Mouse (Mus musculus) limb, embryonic 12.5 days (tissue): Measurements from ENCODE around the gene N4bp1. TPM values are rescaled to one million over a fixed set of nuclear protein-coding genes. Genes with fewer than 3 reads are reported as not detected.
A peak's percentile ranks its signal among the peaks of the same experiment; 100 is the strongest.

Source experiments
- ATAC-seq: fragments of 200-750 bp; cut with Nextera tagmentation; 2 replicates; pipeline ENCODE4 v1.8.0; 2017; ENCODE audit warnings: low read depth, moderate TSS enrichment; ENCODE audit not compliant: insufficient number of reproducible peaks, insufficient read depth, low FRiP score, low TSS enrichment
- H3K27ac ChIP-seq: fragments of 300-500 bp; sonication (generic); 2 replicates; pipeline ENCODE4 v1.5.1; 2016; ENCODE audit warnings: mild to moderate bottlenecking, moderate library complexity
- H3K27me3 ChIP-seq: fragments of 300-500 bp; sonication (generic); 2 replicates; pipeline ENCODE4 v1.6.1; 2016; ENCODE audit warnings: mild to moderate bottlenecking, moderate library complexity
- H3K36me3 ChIP-seq: fragments of 300-500 bp; sonication (generic); 2 replicates; pipeline ENCODE4 v1.6.1; 2016; ENCODE audit warnings: mild to moderate bottlenecking, moderate library complexity
- H3K4me1 ChIP-seq: fragments of 300-500 bp; sonication (generic); replicated peaks from 2 replicates; pipeline ENCODE4 v1.6.1; 2016
- H3K4me2 ChIP-seq: fragments of 300-500 bp; sonication (generic); 2 replicates; pipeline ENCODE4 v1.6.1; 2016; ENCODE audit warnings: mild to moderate bottlenecking, moderate library complexity
- H3K4me3 ChIP-seq: fragments of 300-500 bp; sonication (generic); replicated peaks from 2 replicates; pipeline ENCODE4 v1.5.1; 2016; ENCODE audit warnings: mild to moderate bottlenecking
- H3K9ac ChIP-seq: fragments of 300-500 bp; sonication (generic); replicated peaks from 2 replicates; pipeline ENCODE4 v1.6.1; 2016; ENCODE audit warnings: mild to moderate bottlenecking, moderate library complexity
- H3K9me3 ChIP-seq: fragments of 300-500 bp; sonication (generic); 2 replicates; pipeline ENCODE4 v1.6.1; 2016; ENCODE audit warnings: mild to moderate bottlenecking, moderate library complexity
- WGBS: fragments of 180-500 bp; shearing (Covaris S2); methylation state at CpG from one replicate; pipeline ENCODE4 v1.1.7; 2016; 5-methylcytosine and 5-hydroxymethylcytosine counted together
- polyA plus RNA-seq: library from polyadenylated mRNA; unstranded; fragments of >200 nt; fragmentation: Nextera tagmentation; extraction: Ambion mirVana; gene quantifications from 2 replicates; pipeline ENCODE4 v1.2.1, GENCODE M21; 2016

N4bp1 gene
- polyA plus RNA-seq, 1 experiment from 2014 or later: 12.4 TPM

DNA sequence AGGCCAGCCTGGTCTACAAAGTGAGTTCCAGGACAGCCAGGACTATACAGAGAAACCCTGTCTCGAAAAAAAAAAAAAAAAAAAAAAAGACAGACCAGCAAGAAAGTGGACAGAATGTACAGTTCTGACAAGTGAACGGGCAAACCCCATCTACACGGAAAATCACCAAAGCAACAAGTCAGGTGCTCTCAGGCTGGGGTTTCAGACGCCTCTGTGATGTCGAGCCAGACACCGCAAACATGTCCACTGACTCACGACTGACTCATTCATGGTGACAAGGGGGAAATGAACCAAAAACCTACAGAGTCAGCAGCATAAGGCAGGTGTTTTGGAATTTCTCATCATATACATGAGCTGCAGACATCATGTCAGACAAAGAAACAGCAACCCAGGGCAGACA lies 28.8 kb downstream of the N4bp1 start:
- 86% methylated on average over 7 of the region's 7 CpGs for WGBS

DNA sequence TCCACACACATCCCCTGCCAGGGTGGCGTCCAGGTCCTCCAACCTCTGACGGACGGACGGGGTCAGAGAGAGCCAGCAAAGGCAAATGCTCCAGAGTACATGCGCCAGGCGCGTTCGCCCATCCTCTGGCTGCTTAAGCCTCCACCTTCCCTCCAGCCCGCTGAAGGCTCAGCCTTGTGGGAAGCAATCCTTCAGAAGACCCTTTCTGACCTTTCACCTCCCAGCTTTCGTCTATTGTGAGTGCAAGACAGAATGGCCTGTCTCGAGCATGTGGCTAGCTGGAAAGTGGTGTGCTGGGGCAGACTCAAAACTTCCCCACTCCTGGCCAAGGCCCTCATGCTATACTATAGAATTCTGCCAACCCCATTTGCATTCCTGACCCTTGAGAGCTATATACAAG lies 30.4 kb downstream of the N4bp1 start:
- Histone ChIP-seq H3K9ac (no peak overlapping the region), H3K4me1 (peaks cover 10% of the 10 kb centered on the region; the same call in 1 of the 2 replicates), H3K9me3 (no peaks in the 10 kb centered on the region), H3K27ac (no peak overlapping the region), H3K27me3 (no peaks in the 10 kb centered on the region), H3K36me3 (peaks cover 63% of the 10 kb centered on the region), H3K4me3 (no peak overlapping the region), H3K4me2 (no peak overlapping the region)
- no peak for ATAC-seq
- WGBS: 67% methylated on average over 11 of the region's 11 CpGs

More for the DNA sequence above, 28.8 kb downstream of the N4bp1 start:
- ATAC-seq: no peak
- Histone ChIP-seq H3K9ac (no peak overlapping the region), H3K4me2 (no peak overlapping the region), H3K27me3 (no peaks in the 10 kb centered on the region), H3K4me1 (peaks cover 10% of the 10 kb centered on the region; the same call in 1 of the 2 replicates), H3K36me3 (peaks cover 63% of the 10 kb centered on the region), H3K4me3 (no peak overlapping the region), H3K9me3 (no peaks in the 10 kb centered on the region), H3K27ac (no peak overlapping the region)

DNA sequence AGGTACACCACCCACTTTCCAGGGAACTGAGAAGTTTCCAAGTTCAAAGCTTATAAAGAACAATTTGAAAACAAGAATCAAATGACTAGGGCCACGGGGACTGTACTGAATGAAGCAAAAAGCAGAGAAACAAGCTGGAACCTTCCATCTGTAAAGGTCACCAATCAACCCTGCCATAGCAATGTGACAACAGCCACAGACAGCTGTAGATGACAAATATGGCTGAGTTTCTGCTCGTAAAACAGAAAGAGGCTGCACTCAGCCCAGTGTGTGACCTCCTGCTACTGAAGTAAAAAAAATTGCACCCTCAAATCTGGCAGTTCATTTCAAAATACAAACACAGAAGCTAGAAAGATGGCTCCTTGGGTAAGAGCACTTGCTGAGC lies 31.1 kb downstream of the N4bp1 start:
- no peak for ATAC-seq
- WGBS: 68% methylated on average over 2 of the region's 2 CpGs
- Histone ChIP-seq H3K4me3 (no peak overlapping the region), H3K4me2 (no peak overlapping the region), H3K27me3 (no peaks in the 10 kb centered on the region), H3K9ac (no peak overlapping the region), H3K9me3 (no peaks in the 10 kb centered on the region), H3K4me1 (peaks cover 11% of the 10 kb centered on the region), H3K27ac (no peak overlapping the region), H3K36me3 (peaks cover 64% of the 10 kb centered on the region)

DNA sequence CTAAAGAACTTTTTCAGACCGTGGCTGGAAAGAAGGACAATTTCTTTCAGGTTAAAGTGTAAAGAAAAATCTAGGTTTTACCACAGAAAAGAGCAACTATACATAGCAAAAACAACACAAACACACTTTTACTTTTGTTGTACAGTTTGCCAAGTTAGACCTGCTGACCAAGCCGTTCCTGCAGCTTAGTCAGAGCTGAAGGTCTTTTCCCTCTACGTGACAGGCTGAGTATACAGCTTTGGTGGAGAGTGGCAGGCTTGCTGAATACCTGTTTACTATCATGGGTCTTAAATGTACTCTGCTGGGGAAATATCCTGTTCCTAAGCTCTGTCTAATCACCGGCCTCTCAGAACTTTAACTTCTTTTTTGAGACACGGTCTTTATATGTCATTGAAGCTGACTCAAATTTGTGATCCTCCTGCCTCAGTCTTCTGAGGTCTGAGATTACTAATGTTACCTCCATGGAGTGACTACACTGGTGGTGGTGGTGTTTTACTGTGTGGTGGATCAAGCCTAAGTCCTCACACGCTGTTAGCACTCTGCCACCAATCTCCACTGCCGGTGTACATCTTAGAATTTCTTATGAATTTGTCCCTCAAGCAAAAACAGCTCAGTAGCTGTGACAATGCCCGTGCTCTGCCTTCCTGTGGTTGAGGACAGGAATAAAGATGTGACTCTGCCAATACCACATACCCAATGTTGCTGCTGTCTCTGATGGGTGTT lies 31.6 kb downstream of the N4bp1 start:
- H3K9ac ChIP-seq: no peak overlapping the region
- no peak overlapping the region for H3K4me2 ChIP-seq
- WGBS: 90% methylated on average over 8 of the region's 8 CpGs
- H3K27me3 ChIP-seq: no peaks in the 10 kb centered on the region
- peaks cover 64% of the 10 kb centered on the region for H3K36me3 ChIP-seq
- ATAC-seq: no peak
- H3K4me3 ChIP-seq: no peak overlapping the region
- H3K27ac ChIP-seq: no peak overlapping the region
- peaks cover 14% of the 10 kb centered on the region for H3K4me1 ChIP-seq
- H3K9me3 ChIP-seq: no peaks in the 10 kb centered on the region

DNA sequence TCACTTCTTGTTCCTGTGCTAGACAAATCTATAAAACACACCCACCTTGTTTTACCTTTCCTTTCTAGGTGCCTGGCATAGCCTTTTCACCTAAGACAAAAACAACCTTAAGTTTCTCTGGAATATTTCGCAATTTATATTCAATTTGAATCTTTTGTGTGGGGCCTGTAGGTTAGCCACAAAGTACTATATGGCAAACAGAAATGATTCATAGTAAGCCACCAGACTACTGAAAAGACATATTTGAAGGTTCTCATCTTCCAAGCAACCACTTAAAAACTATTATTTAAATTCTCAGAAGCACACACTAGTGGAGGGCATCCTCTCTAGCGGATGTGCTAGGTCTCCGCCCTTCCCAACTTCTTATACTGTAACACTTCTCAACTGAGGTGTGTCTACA lies 32.6 kb downstream of the N4bp1 start:
- Histone ChIP-seq H3K27ac (no peak overlapping the region), H3K9ac (no peak overlapping the region), H3K4me3 (no peak overlapping the region), H3K4me1 (peaks cover 17% of the 10 kb centered on the region), H3K4me2 (no peak overlapping the region), H3K9me3 (no peaks in the 10 kb centered on the region), H3K36me3 (peaks cover 65% of the 10 kb centered on the region), H3K27me3 (no peaks in the 10 kb centered on the region)
- WGBS: 93% methylated on average over 3 of the region's 3 CpGs
- ATAC-seq: no peak

DNA sequence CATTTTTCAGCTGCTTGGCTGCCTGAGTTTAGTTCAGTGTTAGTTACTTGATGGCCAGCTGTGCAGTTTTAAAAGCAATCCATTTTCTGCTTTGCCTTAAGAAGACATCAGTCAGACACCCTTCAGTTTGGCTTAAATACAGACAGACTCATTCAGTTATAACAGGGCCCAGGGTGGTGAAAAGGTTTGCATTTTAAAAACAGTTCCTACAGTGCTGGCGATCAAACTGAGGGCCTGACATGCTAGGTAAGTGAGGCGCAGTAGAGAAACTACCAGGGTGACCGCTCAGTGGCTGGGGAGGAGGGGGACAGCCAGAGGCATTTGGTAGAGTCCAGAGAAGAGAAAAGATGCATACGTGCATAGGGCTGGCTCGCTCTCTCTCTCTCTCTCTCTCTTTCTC lies 36.2 kb downstream of the N4bp1 start:
- 89% methylated on average over 5 of the region's 5 CpGs for WGBS
- peaks cover 85% of the 10 kb centered on the region for H3K36me3 ChIP-seq
- ATAC-seq: no peak
- 0 out of 2 replicates have a peak overlapping the region, but pooled peaks have one; percentile 23 for H3K27ac ChIP-seq
- H3K27me3 ChIP-seq: no peaks in the 10 kb centered on the region
- no peaks in the 10 kb centered on the region for H3K9me3 ChIP-seq
- H3K4me3 ChIP-seq: no peak overlapping the region
- no peak overlapping the region for H3K9ac ChIP-seq
- peaks cover 21% of the 10 kb centered on the region for H3K4me1 ChIP-seq
- H3K4me2 ChIP-seq: no peak overlapping the region

DNA sequence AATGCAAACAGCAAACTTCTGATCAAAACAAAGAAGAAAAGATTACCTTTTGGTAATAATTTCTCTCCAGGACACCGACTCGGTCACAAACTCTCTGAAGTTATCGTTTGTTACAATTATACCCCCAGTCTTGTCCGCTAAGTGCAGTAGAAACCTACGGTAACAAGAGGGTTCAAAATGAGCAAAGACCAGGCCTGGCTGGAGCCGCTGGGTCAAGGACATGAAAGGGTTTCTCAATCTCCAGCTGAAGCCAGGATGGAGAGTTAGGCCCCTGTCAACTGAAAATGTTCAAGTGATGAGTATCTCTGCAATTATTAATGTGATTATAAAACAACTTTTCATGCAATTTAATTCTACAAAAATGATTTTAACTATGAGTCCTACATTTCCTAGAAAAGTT lies 36.7 kb downstream of the N4bp1 start:
- peaks cover 87% of the 10 kb centered on the region for H3K36me3 ChIP-seq
- H3K4me1 ChIP-seq: peaks cover 21% of the 10 kb centered on the region
- no peak overlapping the region for H3K9ac ChIP-seq
- no peak overlapping the region for H3K27ac ChIP-seq
- no peaks in the 10 kb centered on the region for H3K9me3 ChIP-seq
- no peak overlapping the region for H3K4me3 ChIP-seq
- 83% methylated on average over 6 of the region's 6 CpGs for WGBS
- no peaks in the 10 kb centered on the region for H3K27me3 ChIP-seq
- no peak for ATAC-seq
- H3K4me2 ChIP-seq: no peak overlapping the region

DNA sequence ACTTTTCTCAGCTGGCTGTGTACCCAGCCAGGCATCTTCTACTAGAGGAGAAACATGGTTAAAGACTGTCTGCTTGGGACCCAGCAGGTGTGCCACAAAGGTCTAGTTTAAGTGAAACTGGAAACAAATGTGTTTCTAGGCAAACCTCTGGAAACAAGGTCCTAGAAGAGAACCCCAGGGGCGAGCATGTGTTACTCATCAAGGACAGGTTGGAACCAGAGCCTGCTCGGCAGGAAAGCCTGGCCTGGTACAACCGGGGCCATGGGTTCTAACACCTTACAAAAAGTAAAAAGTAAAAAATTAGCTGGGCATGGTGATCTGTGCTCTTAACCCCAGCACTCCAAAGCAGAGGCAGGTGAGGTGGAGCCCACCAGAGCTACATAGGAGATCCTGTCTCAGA lies 38.0 kb downstream of the N4bp1 start:
- H3K4me1 ChIP-seq: peaks cover 21% of the 10 kb centered on the region
- no peak for ATAC-seq
- peaks cover 90% of the 10 kb centered on the region for H3K36me3 ChIP-seq
- 48% methylated on average over 3 of the region's 3 CpGs for WGBS
- no peaks in the 10 kb centered on the region for H3K27me3 ChIP-seq
- H3K27ac ChIP-seq: peak overlapping the region; percentile 67; the same call in 1 of the 2 replicates
- H3K4me3 ChIP-seq: no peak overlapping the region
- H3K9me3 ChIP-seq: no peaks in the 10 kb centered on the region
- H3K4me2 ChIP-seq: no peak overlapping the region
- no peak overlapping the region for H3K9ac ChIP-seq

DNA sequence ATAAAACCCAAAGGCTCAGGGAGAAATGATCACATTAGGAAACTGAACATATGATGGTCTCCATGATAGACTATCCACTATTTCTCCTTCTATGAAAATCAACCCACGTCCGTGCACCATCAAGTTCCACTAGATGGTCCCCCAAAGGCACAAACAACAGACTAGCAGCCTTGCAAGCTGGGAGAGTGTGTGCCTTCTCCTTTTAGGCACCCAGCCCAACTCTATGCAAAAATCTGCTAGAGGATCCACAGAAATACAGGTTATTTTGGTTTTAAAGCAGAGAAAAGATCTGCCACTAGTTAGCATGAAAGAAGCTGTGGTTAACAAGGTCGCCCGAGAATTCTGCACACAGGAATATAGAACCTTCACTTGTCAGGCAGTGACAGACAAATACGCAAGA lies 39.2 kb downstream of the N4bp1 start:
- H3K27ac ChIP-seq: no peak overlapping the region
- no peaks in the 10 kb centered on the region for H3K27me3 ChIP-seq
- ATAC-seq: no peak
- no peak overlapping the region for H3K4me3 ChIP-seq
- H3K4me1 ChIP-seq: peaks cover 21% of the 10 kb centered on the region
- H3K9me3 ChIP-seq: no peaks in the 10 kb centered on the region
- WGBS: 95% methylated on average over 5 of the region's 5 CpGs
- H3K9ac ChIP-seq: no peak overlapping the region
- H3K4me2 ChIP-seq: no peak overlapping the region
- H3K36me3 ChIP-seq: peaks cover 91% of the 10 kb centered on the region

DNA sequence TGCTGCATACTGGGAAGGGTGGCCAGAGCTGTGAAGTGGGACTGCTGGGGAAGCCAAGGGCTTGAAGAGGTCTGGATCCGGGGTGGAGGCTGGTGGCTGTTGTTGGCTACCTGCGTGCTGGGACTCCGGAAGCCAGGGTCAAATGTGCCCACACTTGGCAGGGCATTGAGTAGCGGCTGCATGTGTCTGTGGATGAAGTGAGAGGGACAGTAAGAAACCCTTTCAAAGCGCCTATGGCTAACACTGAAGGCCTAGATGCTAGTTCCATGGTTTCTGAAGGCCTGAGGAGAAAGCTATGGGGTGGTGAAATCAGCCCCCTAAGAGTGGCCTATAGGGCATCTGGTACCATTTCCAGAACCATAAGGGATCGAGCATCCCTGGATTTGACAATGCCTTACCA lies 40.2 kb downstream of the N4bp1 start:
- Histone ChIP-seq H3K36me3 (peaks cover 91% of the 10 kb centered on the region), H3K4me2 (no peak overlapping the region)
- ATAC-seq: no peak

DNA sequence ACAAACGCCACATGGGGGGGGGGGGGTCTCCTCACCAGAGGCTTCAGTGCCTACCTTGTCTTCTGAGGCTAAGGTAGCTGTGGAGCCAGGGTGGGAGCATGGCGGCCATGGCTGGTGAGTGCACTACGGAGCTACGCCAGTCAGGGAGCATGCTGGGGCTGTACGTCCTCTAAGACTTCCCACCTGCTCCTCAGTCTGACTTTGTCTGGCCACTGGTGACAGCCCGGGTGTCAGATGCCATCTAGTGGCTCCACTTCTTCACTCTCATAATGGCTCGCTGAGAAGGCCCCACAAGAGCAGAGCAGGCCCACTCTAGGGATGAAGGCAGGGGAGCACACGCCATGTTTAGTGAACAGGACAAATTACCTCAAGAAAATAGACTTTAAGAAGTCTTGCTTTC lies 41.2 kb downstream of the N4bp1 start:
- no peak overlapping the region for H3K27ac ChIP-seq
- H3K4me3 ChIP-seq: no peak overlapping the region
- ATAC-seq: no peak
- H3K27me3 ChIP-seq: no peaks in the 10 kb centered on the region
- H3K9me3 ChIP-seq: no peaks in the 10 kb centered on the region
- WGBS: 72% methylated on average over 8 of the region's 8 CpGs
- H3K36me3 ChIP-seq: peaks cover 94% of the 10 kb centered on the region
- peaks cover 19% of the 10 kb centered on the region for H3K4me1 ChIP-seq
- H3K4me2 ChIP-seq: no peak overlapping the region
- no peak overlapping the region for H3K9ac ChIP-seq

More for the DNA sequence above, 40.2 kb downstream of the N4bp1 start:
- Histone ChIP-seq H3K27ac (no peak overlapping the region), H3K9me3 (no peaks in the 10 kb centered on the region), H3K4me1 (peaks cover 21% of the 10 kb centered on the region), H3K9ac (no peak overlapping the region), H3K27me3 (no peaks in the 10 kb centered on the region), H3K4me3 (no peak overlapping the region)
- 95% methylated on average over 6 of the region's 6 CpGs for WGBS
